Mouse (Mus musculus): Measurements from ENCODE around the gene Rap1b.

The Rap1b gene

GRCm38 (mm10) chr10:117818600-117818999, 27.2 kb downstream of the Rap1b start:
- no peak for DNase-seq (ENCODE audit: low spot score in 2 of 2)

GRCm38 (mm10) chr10:117816721-117817120, 29.1 kb downstream of the Rap1b start:
- DNase-seq (ENCODE audit: low spot score in 2 of 2) = no peak

GRCm38 (mm10) chr10:117812501-117812900, 33.3 kb downstream of the Rap1b start:
- DNase-seq (ENCODE audit: low spot score in 2 of 2) = no peak

- DNase-seq (ENCODE audit: low spot score in 2 of 2) = no peak
Observed at GRCm38 (mm10) chr10:117811555-117811954, 34.3 kb downstream of the Rap1b start.

- no peak for DNase-seq (ENCODE audit: low spot score in 2 of 2)
Observed at GRCm38 (mm10) chr10:117810506-117810905, 35.3 kb downstream of the Rap1b start.

GRCm38 (mm10) chr10:117808068-117808467, 37.8 kb downstream of the Rap1b start:
- no peak for DNase-seq (ENCODE audit: low spot score in 2 of 2)

- no peak for DNase-seq (ENCODE audit: low spot score in 2 of 2)
Observed at GRCm38 (mm10) chr10:117805919-117806318, 39.9 kb downstream of the Rap1b start.

- DNase-seq (ENCODE audit: low spot score in 2 of 2) = no peak
Observed at GRCm38 (mm10) chr10:117803870-117804850, 41.7 kb downstream of the Rap1b start.

- DNase-seq (ENCODE audit: low spot score in 2 of 2) = no peak
Observed at GRCm38 (mm10) chr10:117801886-117802285, 43.9 kb downstream of the Rap1b start.

GRCm38 (mm10) chr10:117799806-117800205, 46.0 kb downstream of the Rap1b start:
- DNase-seq (ENCODE audit: low spot score in 2 of 2) = no peak

- no peak for DNase-seq (ENCODE audit: low spot score in 2 of 2)
Observed at GRCm38 (mm10) chr10:117798436-117799035, 47.3 kb downstream of the Rap1b start.

GRCm38 (mm10) chr10:117797684-117798083, 48.2 kb downstream of the Rap1b start:
- no peak for DNase-seq (ENCODE audit: low spot score in 2 of 2)

- no peak for DNase-seq (ENCODE audit: low spot score in 2 of 2)
Observed at GRCm38 (mm10) chr10:117797106-117797505, 48.7 kb downstream of the Rap1b start.

GRCm38 (mm10) chr10:117796181-117796580, 49.7 kb downstream of the Rap1b start:
- DNase-seq (ENCODE audit: low spot score in 2 of 2) = no peak

GRCm38 (mm10) chr10:117795206-117795605, 50.6 kb downstream of the Rap1b start:
- DNase-seq (ENCODE audit: low spot score in 2 of 2) = no peak

GRCm38 (mm10) chr10:117793436-117794030, 52.3 kb downstream of the Rap1b start:
- DNase-seq (ENCODE audit: low spot score in 2 of 2) = no peak

GRCm38 (mm10) chr10:117792141-117793091, 53.4 kb downstream of the Rap1b start, which contains the start of gene Nup107:
Gene Nup107, minus strand, starts transcription at chr10:117792705.
- peak; percentile 100 for DNase-seq (ENCODE audit: low spot score in 2 of 2)

GRCm38 (mm10) chr10:117791171-117791470, 54.7 kb downstream of the Rap1b start:
- no peak for DNase-seq (ENCODE audit: low spot score in 2 of 2)

GRCm38 (mm10) chr10:117790421-117791170, 55.2 kb downstream of the Rap1b start:
- no peak for DNase-seq (ENCODE audit: low spot score in 2 of 2)

GRCm38 (mm10) chr10:117790011-117790410, 55.8 kb downstream of the Rap1b start:
- no peak for DNase-seq (ENCODE audit: low spot score in 2 of 2)

GRCm38 (mm10) chr10:117784646-117785045, 61.2 kb downstream of the Rap1b start:
- DNase-seq (ENCODE audit: low spot score in 2 of 2) = no peak
